Comparison of ENCODE assay signal across 9 mouse cellular contexts in the genomic region with DNA sequence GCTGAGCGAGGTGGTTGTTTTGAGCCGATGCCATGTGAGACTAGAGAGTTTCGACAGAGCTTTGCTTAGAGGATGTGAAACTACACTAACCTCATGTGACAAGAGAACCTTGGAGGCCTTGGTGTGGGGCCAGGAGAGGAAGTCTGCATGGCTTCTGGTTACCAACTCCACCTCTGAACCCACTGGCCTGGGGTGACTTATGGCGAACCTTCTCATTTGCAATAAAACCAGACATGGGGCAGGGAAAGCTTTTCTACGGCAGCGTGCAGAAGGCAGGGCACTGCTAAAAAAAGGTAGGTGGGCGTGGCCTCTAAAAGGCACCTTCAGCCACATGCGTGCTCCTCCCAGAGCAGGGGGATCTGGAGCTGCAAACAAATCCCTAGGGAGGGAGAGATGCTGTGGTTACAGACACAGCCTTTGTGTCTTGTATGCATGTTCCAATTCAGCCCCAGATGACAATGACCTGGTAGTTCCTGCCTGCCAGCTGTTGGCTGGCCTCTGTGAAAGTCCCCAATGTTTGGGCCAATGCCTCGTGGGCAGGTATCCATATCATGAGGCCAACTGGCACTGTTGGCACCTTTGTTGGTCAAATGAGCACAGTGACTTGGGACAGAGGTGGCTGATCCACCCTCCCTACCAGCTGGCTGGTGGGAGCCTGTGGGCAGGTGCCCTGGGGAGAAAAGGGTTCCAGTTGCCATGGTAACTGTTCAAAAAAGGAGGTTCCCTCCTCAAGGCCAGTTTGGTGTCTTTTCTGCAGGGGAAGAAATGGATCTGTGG.
DNase-seq lines count a peak whose midpoint lies in the region; ATAC-seq and TF ChIP-seq lines count a peak whose summit lies in the region.
"Had no signal": no experiment of that assay in that cellular context is flagged by ENCODE, and none has a peak within 500 bp of the region (broad histone marks: within the 10 kb centered on the region; RNA-seq: fewer than 3 reads in every experiment).

No protein-coding gene starts in this region.

- no peaks in the 10 kb centered on the region for H3K27me3 ChIP-seq in neural tube, embryonic 14.5 days (ENCODE audit: control insufficient read depth, insufficient read depth, low read length)
- H3K27me3 ChIP-seq in neural tube, embryonic 15.5 days (replicated peaks), result no peaks in the 10 kb centered on the region
- H3K27me3 ChIP-seq in heart, embryonic 14.5 days (ENCODE audit: control insufficient read depth, insufficient read depth, low read length), result no peaks in the 10 kb centered on the region
- H3K27me3 ChIP-seq in kidney, embryonic 14.5 days (ENCODE audit: control insufficient read depth, insufficient read depth, low read length), result no peaks in the 10 kb centered on the region
- H3K27me3 ChIP-seq in lung, embryonic 14.5 days (ENCODE audit: insufficient read depth, low read length), result no peaks in the 10 kb centered on the region
- H3K27me3 ChIP-seq: lung, embryonic 15.5 days had no signal

- H3K4me2 ChIP-seq in neural tube, embryonic 14.5 days (ENCODE audit: low read depth, low read length), result no peak overlapping the region
- no peak overlapping the region for H3K4me2 ChIP-seq in neural tube, embryonic 15.5 days
- H3K4me2 ChIP-seq in heart, embryonic 14.5 days (ENCODE audit: low read length), result no peak overlapping the region
- no peak overlapping the region for H3K4me2 ChIP-seq in kidney, embryonic 14.5 days (replicated peaks; ENCODE audit: low read depth, low read length)
- no peak overlapping the region for H3K4me2 ChIP-seq in lung, embryonic 14.5 days
- H3K4me2 ChIP-seq: lung, embryonic 15.5 days had no signal

- no peak for TF ChIP-seq POLR2A in bone marrow, adult 2 months (IDR thresholded peaks at IDR 0.05; ENCODE audit: borderline replicate concordance, control insufficient read depth, low read depth, low read length)

- no peak for TF ChIP-seq CTCF in bone marrow, adult 2 months (IDR thresholded peaks at IDR 0.05; ENCODE audit: control insufficient read depth, insufficient read depth, low read length)
- TF ChIP-seq CTCF in lung, embryonic 14.5 days (IDR thresholded peaks at IDR 0.05; ENCODE audit: low read depth), result no peak

- WGBS in neural tube, embryonic 14.5 days, result 65% methylated on average over 9 of the region's 9 CpGs
- WGBS in neural tube, embryonic 15.5 days, result 71% methylated on average over 9 of the region's 9 CpGs
- 5% methylated on average over 9 of the region's 9 CpGs for WGBS in bone marrow, adult 2 months
- 51% methylated on average over 9 of the region's 9 CpGs for WGBS in heart, embryonic 14.5 days
- 52% methylated on average over 9 of the region's 9 CpGs for WGBS in kidney, embryonic 14.5 days
- WGBS in lung, embryonic 14.5 days, result 67% methylated on average over 9 of the region's 9 CpGs

- no peaks in the 10 kb centered on the region for H3K36me3 ChIP-seq in neural tube, embryonic 14.5 days (ENCODE audit: control insufficient read depth, insufficient read depth, low read length)
- no peaks in the 10 kb centered on the region for H3K36me3 ChIP-seq in neural tube, embryonic 15.5 days
- H3K36me3 ChIP-seq in heart, embryonic 14.5 days (ENCODE audit: control insufficient read depth, insufficient read depth, low read length), result no peaks in the 10 kb centered on the region
- H3K36me3 ChIP-seq in kidney, embryonic 14.5 days (ENCODE audit: control insufficient read depth, insufficient read depth, low read length), result no peaks in the 10 kb centered on the region
- H3K36me3 ChIP-seq in lung, embryonic 14.5 days (ENCODE audit: insufficient read depth), result no peaks in the 10 kb centered on the region
- H3K36me3 ChIP-seq: lung, embryonic 15.5 days had no signal

- DNase-seq in lung, embryonic 14.5 days, result peak; percentile 39
- DNase-seq in spleen, adult 18-20 months, result peak; percentile 63 to 77

- no peak overlapping the region for H3K4me3 ChIP-seq in neural tube, embryonic 14.5 days (ENCODE audit: low read depth, low read length)
- no peak overlapping the region for H3K4me3 ChIP-seq in neural tube, embryonic 15.5 days (replicated peaks)
- H3K4me3 ChIP-seq in bone marrow, adult 2 months (replicated peaks; ENCODE audit: control insufficient read depth, low read depth, low read length), result peak overlapping the region; percentile 7
- no peak overlapping the region for H3K4me3 ChIP-seq in heart, embryonic 14.5 days (ENCODE audit: control insufficient read depth in 1 of 2, insufficient read depth in 1 of 2, low read depth in 1 of 2, low read length in 2 of 2)
- no peak overlapping the region for H3K4me3 ChIP-seq in kidney, embryonic 14.5 days (ENCODE audit: low read length)
- H3K4me3 ChIP-seq in lung, embryonic 14.5 days (ENCODE audit: low read depth, low read length), result no peak overlapping the region
- H3K4me3 ChIP-seq: lung, embryonic 15.5 days had no signal

- no peak overlapping the region for H3K9ac ChIP-seq in neural tube, embryonic 14.5 days (replicated peaks; ENCODE audit: low read depth, low read length)
- no peak overlapping the region for H3K9ac ChIP-seq in neural tube, embryonic 15.5 days (replicated peaks)
- no peak overlapping the region for H3K9ac ChIP-seq in heart, embryonic 14.5 days (ENCODE audit: low read length)
- no peak overlapping the region for H3K9ac ChIP-seq in kidney, embryonic 14.5 days (ENCODE audit: low read depth, low read length)
- no peak overlapping the region for H3K9ac ChIP-seq in lung, embryonic 14.5 days
- H3K9ac ChIP-seq: lung, embryonic 15.5 days had no signal

- peak; percentile 60; the same call in 1 of the 2 replicates for ATAC-seq in neural tube, embryonic 14.5 days (ENCODE audit: low read depth)
- no peak for ATAC-seq in neural tube, embryonic 15.5 days (ENCODE audit: low FRiP score)
- ATAC-seq in heart, embryonic 14.5 days (ENCODE audit: insufficient number of reproducible peaks, insufficient read depth, low FRiP score, low read depth), result no peak
- no peak for ATAC-seq in kidney, embryonic 14.5 days (ENCODE audit: low FRiP score, low TSS enrichment)
- no peak for ATAC-seq in lung, embryonic 14.5 days (ENCODE audit: insufficient read depth)
- ATAC-seq in megakaryocyte-erythroid progenitor cell, adult 5-6 weeks (replicated peaks; ENCODE audit: low FRiP score, low TSS enrichment, poor library complexity, severe bottlenecking), result no peak

- no peaks in the 10 kb centered on the region for H3K4me1 ChIP-seq in neural tube, embryonic 14.5 days (ENCODE audit: control insufficient read depth, insufficient read depth, low read length)
- peaks cover 6% of the 10 kb centered on the region; the same call in 1 of the 2 replicates for H3K4me1 ChIP-seq in neural tube, embryonic 15.5 days
- peaks cover 17% of the 10 kb centered on the region for H3K4me1 ChIP-seq in bone marrow, adult 2 months (ENCODE audit: control insufficient read depth, insufficient read depth, low read length)
- peaks cover 16 to 28% of the 10 kb centered on the region in 2 experiments for H3K4me1 ChIP-seq in heart, embryonic 14.5 days (ENCODE audit: control insufficient read depth in 2 of 2, insufficient read depth in 2 of 2, low read length in 2 of 2)
- peaks cover 21% of the 10 kb centered on the region for H3K4me1 ChIP-seq in kidney, embryonic 14.5 days (ENCODE audit: control insufficient read depth, insufficient read depth, low read length)
- H3K4me1 ChIP-seq in lung, embryonic 14.5 days (ENCODE audit: insufficient read depth), result peaks cover 27% of the 10 kb centered on the region

- H3K27ac ChIP-seq in neural tube, embryonic 14.5 days (ENCODE audit: low read depth, low read length), result no peak overlapping the region
- H3K27ac ChIP-seq in neural tube, embryonic 15.5 days (replicated peaks), result no peak overlapping the region
- peak overlapping the region; percentile 73 for H3K27ac ChIP-seq in bone marrow, adult 2 months (ENCODE audit: control insufficient read depth, insufficient read depth, low read depth, low read length, poor library complexity)
- H3K27ac ChIP-seq in heart, embryonic 14.5 days (replicated peaks in 1 of 2; ENCODE audit: control insufficient read depth in 1 of 2, insufficient read depth in 1 of 2, low read depth in 2 of 2, low read length in 2 of 2), result peak overlapping the region; percentile 25 to 34; a peak in 2 of 4 replicates
- H3K27ac ChIP-seq in kidney, embryonic 14.5 days (ENCODE audit: low read depth, low read length), result peak overlapping the region; percentile 69; the same call in 1 of the 2 replicates
- peak overlapping the region; percentile 36 for H3K27ac ChIP-seq in lung, embryonic 14.5 days (ENCODE audit: low read depth)
- H3K27ac ChIP-seq: lung, embryonic 15.5 days had no signal

- no peaks in the 10 kb centered on the region for H3K9me3 ChIP-seq in neural tube, embryonic 14.5 days (ENCODE audit: control insufficient read depth, low read length)
- no peaks in the 10 kb centered on the region for H3K9me3 ChIP-seq in neural tube, embryonic 15.5 days (replicated peaks)
- H3K9me3 ChIP-seq in heart, embryonic 14.5 days (ENCODE audit: control insufficient read depth, low read length), result no peaks in the 10 kb centered on the region
- no peaks in the 10 kb centered on the region for H3K9me3 ChIP-seq in kidney, embryonic 14.5 days (ENCODE audit: control insufficient read depth, low read length)
- H3K9me3 ChIP-seq in lung, embryonic 14.5 days (ENCODE audit: low read depth, low read length), result no peaks in the 10 kb centered on the region
- H3K9me3 ChIP-seq: lung, embryonic 15.5 days had no signal

Comparison
In these comparisons a context has a peak if more than half of its experiments do, and no peak if none do; other contexts are left out.
1. H3K27ac ChIP-seq: peak in bone marrow, adult 2 months (single experiment), heart, embryonic 14.5 days (2 of 2), kidney, embryonic 14.5 days (single experiment) and lung, embryonic 14.5 days (single experiment); none in neural tube, embryonic 14.5 days (single experiment) and neural tube, embryonic 15.5 days (single experiment).